Mouse (Mus musculus) adrenal gland, adult 2 months (tissue): Measurements from ENCODE around the gene Zfp653. TPM values are rescaled to one million over a fixed set of nuclear protein-coding genes. Genes with fewer than 3 reads are reported as not detected.
A peak's percentile ranks its signal among the peaks of the same experiment; 100 is the strongest.
"Not testable (repeated sequence)": the region's sequence is repeated elsewhere in the genome, so short reads cannot be mapped to it uniquely, and the experiment has no call there.

Source experiments
- DNase-seq: peaks from one replicate; pipeline ENCODE4 v3.0.0; 2021
- long read RNA-seq: library from polyadenylated mRNA; stranded (forward); transcript quantifications from one replicate; pipeline ENCODE4 v2.0.0, GENCODE M21; 2021
- polyA plus RNA-seq: library from polyadenylated mRNA; depleted of rRNA; stranded (reverse); fragments of >200 nt; gene quantifications from 2 replicates; pipeline ENCODE4 v1.2.3, GENCODE M21; 2012; rRNA removed
- total RNA-seq, 2 experiments: library from RNA; stranded (reverse); gene quantifications; 2 replicates each; pipeline ENCODE4 v1.2.3; 2021

The Zfp653 gene
- total RNA-seq (1 to 10 TPM; 8.0 to 8.5 TPM), polyA plus RNA-seq (19.3 and 20.7 TPM in 2 replicates)
- long read RNA-seq, partial matches to known transcripts, result 3 of 16 reads
- long read RNA-seq, other reads (novel, unspliced or antisense), result 5 of 16 reads

DNA sequence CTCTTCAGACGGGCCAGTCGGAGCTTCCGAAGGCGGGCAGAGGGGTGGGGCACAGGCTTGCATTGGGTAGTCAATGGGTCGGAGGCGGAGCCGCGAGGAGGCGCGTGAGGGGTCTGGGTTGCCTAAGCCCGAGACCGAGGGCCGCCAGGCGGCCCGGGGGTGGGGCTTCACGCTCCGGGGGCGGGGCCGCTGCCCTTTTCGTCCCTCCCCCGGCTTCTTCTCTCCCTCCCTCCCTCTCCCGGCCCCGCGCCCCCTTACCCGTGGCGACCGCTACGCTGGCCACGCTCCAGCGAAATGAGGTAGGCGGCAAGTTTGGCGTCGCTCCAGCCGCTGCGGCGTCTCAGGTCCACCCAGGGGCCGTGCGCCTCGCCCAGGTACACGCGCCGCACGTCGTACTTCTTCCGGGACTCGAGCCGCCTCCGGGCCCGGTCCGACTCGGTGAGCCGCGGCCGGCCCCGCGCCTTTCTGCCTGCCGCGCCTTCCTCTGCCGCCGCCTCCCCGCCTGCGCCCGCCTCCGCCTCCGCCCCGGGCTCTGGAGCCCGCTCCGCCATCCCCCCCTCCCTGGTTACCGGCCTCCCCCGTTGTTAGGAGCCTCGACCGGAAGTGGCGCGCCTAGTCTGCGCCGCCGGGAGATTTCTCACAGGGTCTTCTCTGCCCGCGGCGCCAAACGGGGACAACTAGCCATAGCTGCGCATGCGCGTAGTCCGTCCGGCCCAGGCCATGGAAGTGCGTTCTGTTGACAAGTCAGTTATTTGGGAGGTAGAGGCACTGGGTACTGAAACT is at the start of gene Zfp653, which contains the start of gene Gm49318:
TSS of gene Zfp653 (minus strand) at position 586 of the 783 bp plus-strand sequence.
TSS of gene Gm49318 (minus strand) at position 469 of the 783 bp plus-strand sequence.
- DNase-seq, result peak; percentile 98

- DNase-seq, result peak; percentile 62
Measured at GRCm38 (mm10) chr9:22119543-22119942, 48.4 kb upstream of the Zfp653 start.

DNA sequence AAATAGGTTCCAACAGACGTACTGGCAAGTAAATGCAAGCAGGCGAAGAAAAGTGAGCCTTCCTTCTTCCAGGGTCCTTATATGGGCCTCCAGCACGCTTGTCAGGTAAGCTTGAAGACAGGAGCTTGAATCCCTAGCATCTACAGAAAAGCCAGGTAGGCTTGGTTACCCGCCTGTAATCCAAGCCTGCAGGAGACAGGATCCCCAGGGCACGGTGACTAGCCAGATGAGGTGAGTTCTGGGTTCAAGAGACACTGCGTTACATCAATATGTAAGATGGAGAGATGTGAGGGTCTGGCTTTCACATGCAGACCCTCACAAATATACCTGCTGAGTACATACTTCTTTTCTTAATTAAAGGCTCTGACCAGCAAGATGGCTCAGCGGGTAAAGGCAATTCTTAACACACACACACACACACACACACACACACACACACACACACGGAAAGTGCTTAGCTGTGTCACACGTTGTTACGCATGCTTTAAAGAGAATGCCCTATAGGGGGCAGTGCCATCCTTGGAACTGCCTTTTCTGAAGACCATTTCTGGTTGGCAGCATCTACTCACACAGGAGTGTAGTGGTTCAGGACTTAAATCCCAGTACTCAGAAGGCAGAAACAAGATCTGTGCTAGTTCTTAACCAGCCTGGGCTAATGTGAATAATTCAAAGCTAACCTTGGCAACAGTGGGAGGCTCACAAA is 46.7 kb upstream of the Zfp653 start:
- DNase-seq, result peak; percentile 57

DNA sequence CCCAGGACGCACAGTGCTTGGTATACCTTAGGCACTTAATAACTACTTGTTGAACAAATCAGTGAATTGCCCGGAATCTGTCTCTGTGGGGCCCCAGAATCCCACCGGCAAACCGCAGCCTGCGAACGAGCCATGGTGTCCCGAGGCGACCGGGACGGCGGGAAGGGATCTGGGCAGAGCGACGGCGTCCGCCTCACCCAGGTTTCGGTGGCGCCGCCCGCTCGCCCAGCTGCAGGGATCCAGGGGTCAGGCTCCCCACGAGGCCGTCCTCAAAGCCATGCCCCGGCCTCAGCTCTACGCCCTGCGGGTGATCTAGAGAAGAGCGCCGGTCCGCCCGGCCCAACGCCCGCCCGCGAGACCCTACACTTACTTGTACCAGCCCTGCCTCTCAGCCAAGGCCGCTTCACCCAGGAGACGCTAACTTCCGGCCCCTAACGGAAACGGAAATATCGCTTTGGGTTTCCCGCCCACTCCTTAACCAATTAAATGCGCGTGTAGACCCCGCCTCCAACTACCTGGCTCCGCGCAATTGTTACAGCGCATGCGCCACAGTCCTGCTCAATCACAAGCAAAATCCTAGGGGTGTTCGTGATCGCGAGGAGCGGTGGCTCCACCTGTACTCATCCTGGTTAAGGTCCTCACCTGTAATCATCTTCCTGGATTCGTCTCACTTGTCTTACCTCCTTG is 45.7 kb upstream of the Zfp653 start, which contains the start of gene Elof1:
TSS of gene Elof1 (minus strand) at position 433 of the 687 bp plus-strand sequence.
- DNase-seq, result peak; percentile 95

DNA sequence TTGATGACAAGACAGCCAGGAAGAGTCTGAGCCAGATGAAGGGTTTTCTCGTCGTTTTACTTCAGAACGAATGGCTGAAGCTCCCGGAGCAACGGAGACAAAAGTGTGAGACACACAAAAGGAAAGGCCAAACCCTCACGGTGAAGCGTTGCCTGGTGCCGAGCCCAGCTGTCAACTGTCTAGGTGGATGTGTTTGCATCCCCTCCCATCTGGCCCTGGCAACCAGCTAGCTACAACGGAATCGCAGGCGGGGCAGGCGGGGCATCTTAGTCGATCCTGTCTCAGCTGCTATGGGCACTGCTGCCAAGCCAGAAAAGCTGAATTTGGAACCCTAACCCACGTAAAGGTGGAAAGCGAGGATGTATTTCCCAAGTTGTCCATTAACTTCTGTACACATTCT is 44.9 kb upstream of the Zfp653 start:
- no peak for DNase-seq

DNA sequence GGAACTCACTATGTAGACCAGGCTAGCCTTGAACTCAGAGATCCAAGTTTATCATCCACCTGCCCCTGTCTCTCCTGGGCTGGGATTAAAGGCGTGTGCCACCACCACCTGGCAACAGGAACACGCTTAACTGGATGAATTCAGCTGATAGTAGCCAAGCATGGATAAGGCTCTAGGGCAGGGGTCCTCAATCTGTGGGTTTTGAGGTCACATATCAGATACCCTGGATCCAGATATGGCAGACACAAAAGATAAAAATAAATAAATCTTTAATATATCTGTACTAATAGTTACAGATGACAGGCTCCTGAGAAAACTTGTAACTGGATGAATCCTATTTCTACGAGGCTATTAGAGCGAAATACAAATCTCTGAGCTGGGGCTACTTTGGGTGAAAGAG is 44.5 kb upstream of the Zfp653 start:
- no peak for DNase-seq

DNA sequence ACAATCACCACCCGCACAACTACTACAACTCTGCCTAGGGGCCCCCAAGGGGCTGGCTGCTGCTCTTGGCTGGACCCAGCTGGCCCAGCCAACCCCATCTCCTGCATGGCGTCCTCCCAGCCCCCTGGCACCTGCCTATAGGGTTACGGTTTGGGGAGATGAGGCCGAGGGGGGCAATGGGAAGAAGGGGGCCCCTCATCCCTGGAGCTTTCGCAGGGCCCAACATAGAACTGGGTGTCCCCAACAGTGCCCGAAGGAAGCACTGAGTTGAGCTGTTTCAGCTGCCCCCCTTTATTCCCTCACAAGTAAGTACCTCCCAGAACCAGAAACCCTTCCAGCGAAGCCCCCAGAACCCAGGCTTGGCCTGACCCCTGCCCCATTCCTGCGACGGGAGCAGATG is 37.0 kb upstream of the Zfp653 start:
- no peak for DNase-seq

- no peak for DNase-seq
Measured at GRCm38 (mm10) chr9:22099922-22100321, 28.7 kb upstream of the Zfp653 start.

DNA sequence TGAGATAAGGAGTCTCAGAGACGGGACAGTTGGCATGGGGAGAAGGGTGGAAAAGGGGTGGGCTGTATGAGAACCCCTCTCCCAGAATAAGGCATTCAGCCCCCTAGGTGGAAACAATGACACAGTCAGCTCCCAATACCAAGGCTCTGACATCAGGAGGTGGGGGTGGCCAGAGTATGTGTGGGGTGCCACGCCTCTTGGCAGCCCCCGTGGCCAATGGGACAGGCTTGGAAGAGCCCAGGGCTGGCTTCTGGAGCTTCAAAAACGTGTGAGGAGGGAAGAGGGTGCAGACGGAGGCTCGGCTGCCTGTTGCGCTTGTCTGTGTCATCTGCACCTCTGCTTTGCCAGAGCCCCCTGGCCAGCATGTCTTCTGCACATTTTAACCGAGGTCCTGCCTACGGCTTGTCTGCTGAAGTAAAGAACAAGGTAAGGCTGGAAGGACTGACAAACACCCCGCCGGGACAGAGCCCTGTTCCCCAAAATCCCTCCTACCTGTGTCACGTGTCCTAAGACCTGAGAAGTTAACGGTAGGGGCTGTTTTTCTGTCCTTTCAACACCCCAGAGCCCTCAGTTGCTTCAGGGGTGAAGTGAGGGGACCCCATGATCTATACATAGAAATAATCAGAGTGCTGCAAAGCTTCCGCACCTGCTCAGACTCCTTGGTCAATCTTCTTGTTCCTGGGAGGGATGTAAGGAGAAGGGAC is 28.0 kb upstream of the Zfp653 start, which contains the start of gene Cnn1:
TSS of gene Cnn1 (plus strand) at position 224 of the 704 bp plus-strand sequence.
- DNase-seq, result peak; percentile 36

GRCm38 (mm10) chr9:22095854-22096307 is 24.7 kb upstream of the Zfp653 start:
- DNase-seq, result peak; percentile 93

- DNase-seq, result no peak
Measured at GRCm38 (mm10) chr9:22092746-22093145, 21.6 kb upstream of the Zfp653 start.

DNA sequence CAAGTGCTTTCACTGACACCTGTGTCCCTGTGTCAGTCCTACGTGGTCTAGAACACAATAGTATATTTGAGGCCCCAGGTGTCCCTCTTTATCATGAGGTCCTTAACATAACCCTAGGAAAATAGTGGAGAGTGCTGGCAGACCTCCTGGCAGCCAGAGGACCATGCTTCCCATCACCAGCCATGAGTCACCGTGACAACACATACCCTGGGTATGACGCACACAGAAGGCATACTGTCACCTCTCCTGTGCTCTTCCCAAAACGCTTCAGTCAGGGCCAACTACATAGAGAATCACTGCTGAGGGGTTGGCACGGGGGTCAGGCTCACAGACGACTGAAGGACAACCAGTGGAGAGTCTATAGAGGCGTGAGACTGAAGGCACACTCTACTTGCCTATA is 18.8 kb upstream of the Zfp653 start:
- peak; percentile 84 for DNase-seq

DNA sequence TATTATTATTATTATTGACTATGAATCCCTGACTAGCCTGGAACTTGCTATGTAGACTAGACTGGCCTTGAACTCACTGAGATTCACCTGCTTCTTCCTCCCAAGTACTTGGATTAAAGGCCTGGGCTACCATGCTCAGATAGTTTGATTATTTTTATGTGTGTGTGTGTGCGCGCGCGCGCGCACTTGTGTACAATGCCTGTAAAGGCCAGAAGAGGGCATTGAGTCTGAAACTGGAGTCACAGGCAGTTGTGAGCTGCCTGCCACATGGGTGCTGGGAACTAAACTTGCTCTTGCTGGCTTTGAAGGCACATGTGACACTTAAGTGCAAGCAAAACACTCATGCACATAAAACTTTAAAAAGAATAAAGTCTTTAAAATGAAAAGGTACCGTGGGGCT is 18.1 kb upstream of the Zfp653 start:
- DNase-seq, result no peak

DNA sequence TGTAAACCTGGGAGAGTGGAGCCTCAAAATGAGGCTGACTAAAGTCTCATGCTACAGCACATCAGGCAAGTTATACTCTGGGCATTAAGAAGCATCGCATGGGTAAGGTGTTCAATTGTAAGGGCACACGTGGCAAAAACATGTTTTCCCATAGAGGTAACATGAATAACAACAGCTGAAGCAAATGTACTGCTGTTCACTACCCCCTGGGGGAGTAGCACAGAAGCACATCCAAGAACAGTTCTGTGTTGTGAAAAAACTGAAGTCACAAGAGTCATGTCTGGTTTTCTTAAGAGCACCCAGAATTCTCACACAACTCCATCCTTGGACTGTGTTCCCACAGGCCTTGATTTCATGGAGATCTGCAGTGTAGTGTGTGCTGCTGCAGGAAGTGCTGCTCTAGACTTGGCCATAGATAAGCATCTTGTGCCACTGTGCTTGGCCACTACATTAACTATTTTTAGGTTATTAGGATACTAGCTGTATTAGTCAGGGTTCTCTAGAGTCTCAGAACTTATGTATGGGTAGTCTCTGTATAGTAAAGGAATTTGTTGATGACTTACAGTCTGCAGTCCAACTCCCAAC is 15.9 kb upstream of the Zfp653 start:
- no peak for DNase-seq

DNA sequence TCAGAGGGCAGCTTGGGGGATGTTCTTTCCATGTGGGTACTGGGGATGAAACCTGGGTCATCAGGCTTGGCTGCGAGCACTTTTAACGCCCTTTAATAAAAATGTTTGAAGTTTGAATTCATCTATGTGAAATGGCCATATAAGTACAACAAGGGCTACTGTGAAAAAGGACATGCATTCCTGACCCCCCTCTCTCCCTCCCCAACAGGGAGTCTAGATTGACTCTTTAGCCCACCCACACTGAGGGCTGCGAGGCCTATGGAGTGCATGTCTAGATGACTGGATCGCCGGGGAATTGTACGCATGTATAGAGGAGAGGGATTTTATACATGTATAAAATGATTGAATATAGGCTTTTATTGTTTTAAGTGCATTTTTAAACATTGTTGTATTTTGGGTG is 14.8 kb upstream of the Zfp653 start:
- DNase-seq, result no peak

GRCm38 (mm10) chr9:22085022-22085834 is 14.1 kb upstream of the Zfp653 start, which contains the start of gene Ecsit:
Gene Ecsit, minus strand, starts transcription at chr9:22085438.
- peak; percentile 96 for DNase-seq

GRCm38 (mm10) chr9:22084667-22085021 is 13.5 kb upstream of the Zfp653 start:
- DNase-seq, result no peak

- no peak for DNase-seq
Measured at GRCm38 (mm10) chr9:22076223-22076622, 5.0 kb upstream of the Zfp653 start.

DNA sequence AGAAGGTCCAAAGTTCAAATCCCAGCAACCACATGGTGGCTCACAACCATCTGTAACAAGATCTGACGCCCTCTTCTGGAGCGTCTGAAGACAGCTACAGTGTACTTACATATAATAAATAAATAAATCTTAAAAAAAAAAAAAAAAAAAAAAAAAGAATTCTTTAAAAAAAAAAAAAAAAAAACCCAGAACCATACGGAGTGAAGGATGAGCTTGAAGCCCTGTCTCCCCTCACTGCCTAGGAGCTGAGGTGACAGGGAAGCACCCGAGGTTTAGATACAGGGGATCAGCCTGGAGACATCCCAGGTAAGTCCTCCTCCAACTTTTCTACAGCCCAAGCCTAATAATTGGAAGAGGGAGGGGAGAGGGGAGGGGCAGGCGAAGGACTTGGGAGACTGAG is 4.6 kb upstream of the Zfp653 start:
- not testable (repeated sequence) for DNase-seq

DNA sequence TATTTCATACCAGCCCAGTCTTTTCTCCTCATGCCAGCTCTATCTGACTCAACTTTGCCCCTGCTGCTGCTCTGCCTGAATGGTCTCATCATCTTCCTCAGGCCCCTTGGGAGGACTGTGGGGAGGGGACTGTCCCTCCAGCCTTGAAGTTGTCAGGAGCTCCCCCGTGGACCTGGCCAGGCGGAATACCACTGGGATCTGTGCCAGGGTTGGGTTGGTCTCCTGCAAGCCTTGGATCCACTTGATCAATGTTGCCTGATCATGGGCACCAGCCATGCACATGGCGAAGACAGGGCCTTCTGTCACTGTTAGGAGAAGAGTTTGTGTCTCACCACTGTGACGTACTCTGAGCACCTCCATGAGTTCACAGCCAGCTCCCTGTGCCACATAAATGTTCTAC is 1.1 kb upstream of the Zfp653 start:
- no peak for DNase-seq
